Mouse (Mus musculus): ENCODE measurements at regions not wholly inside any gene's neighbourhood (a gene's known extent, or its start where the extent isn't known, plus 50 kb on each side); places are given as distances from the start of the nearest gene placed in this dataset.

- Histone ChIP-seq H3K9ac (replicated peaks; ENCODE audit: low read depth, low read length) (no peak overlapping the region), H3K4me2 (ENCODE audit: low read depth, low read length) (no peak overlapping the region), H3K4me1 (ENCODE audit: control insufficient read depth, insufficient read depth) (0 out of 2 replicates have a peak, but pooled peaks cover 6% of the 10 kb centered on the region), H3K27me3 (ENCODE audit: control insufficient read depth, insufficient read depth, low read length) (no peaks in the 10 kb centered on the region), H3K9me3 (replicated peaks; ENCODE audit: control insufficient read depth, low read length) (no peaks in the 10 kb centered on the region), H3K4me3 (ENCODE audit: low read depth, low read length) (no peak overlapping the region), H3K36me3 (replicated peaks; ENCODE audit: control insufficient read depth, insufficient read depth, low read length) (no peaks in the 10 kb centered on the region), H3K27ac (ENCODE audit: low read depth) (no peak overlapping the region)
- no peak for ATAC-seq (ENCODE audit: insufficient read depth, low read depth)
- no peak for DNase-seq (ENCODE audit: low spot score)
- 43% methylated on average over 5 of the region's 5 CpGs for WGBS
- TF ChIP-seq CTCF (IDR thresholded peaks at IDR 0.05; ENCODE audit: low read depth) = no peak
- TF ChIP-seq EP300 (IDR thresholded peaks at IDR 0.05; ENCODE audit: low read depth) = no peak
These were observed 203.1 kb upstream of the Gm9833 start for GRCm38 (mm10) chr3:9884691-9885354.

DNA sequence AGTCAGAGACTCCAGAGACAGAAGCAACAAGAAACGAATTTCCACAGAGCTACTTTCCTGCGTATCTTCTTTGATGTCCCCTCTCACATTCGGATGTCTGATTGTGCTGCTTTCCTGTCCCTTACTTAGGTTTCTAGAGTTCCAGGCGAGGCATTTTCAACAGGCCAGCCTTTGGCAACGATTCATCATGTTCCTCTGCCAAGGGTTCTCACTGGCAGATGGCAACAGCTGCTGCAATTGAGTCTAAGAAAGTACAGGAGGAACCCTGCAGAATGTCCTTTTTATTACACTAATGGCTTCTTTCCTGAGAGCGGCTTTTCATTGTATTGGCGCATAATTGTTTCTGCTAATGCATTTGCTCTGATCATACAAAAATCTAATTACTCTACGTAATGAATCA is 202.3 kb upstream of the Gm9833 start:
- TF ChIP-seq CTCF (IDR thresholded peaks at IDR 0.05; ENCODE audit: low read depth) (no peak), EP300 (IDR thresholded peaks at IDR 0.05; ENCODE audit: low read depth) (no peak)
- DNase-seq (ENCODE audit: low spot score) (peak; percentile 9), ATAC-seq (ENCODE audit: insufficient read depth, low read depth) (no peak)
- Histone ChIP-seq H3K4me1 (ENCODE audit: control insufficient read depth, insufficient read depth) (0 out of 2 replicates have a peak, but pooled peaks cover 6% of the 10 kb centered on the region), H3K9me3 (replicated peaks; ENCODE audit: control insufficient read depth, low read length) (no peaks in the 10 kb centered on the region), H3K27me3 (ENCODE audit: control insufficient read depth, insufficient read depth, low read length) (no peaks in the 10 kb centered on the region), H3K4me2 (ENCODE audit: low read depth, low read length) (no peak overlapping the region), H3K9ac (replicated peaks; ENCODE audit: low read depth, low read length) (no peak overlapping the region), H3K4me3 (ENCODE audit: low read depth, low read length) (no peak overlapping the region), H3K36me3 (replicated peaks; ENCODE audit: control insufficient read depth, insufficient read depth, low read length) (no peaks in the 10 kb centered on the region), H3K27ac (ENCODE audit: low read depth) (no peak overlapping the region)
- WGBS = 54% methylated on average over 8 of the region's 8 CpGs

DNA sequence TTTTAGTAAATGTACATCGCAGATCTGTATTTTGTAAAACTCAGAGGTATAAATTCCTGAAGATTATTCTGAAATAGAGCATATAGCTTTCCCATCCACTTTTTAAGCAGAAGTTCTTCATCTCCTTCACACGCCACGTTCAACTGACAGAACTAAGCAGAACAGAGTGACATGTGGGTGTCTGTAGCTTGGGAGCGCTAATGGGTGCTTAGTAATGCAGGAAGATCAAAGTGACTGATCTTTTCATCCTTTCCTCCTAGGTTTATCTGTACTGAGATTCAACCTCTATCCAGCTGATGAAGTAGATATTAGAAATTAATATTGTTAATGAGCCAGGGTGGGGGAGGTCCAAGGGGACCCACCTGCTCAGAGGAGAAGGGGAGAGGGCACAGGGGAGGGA is 201.8 kb upstream of the Gm9833 start:
- DNase-seq (ENCODE audit: low spot score) = no peak
- 80% methylated on average over 4 of the region's 4 CpGs for WGBS
- Histone ChIP-seq H3K36me3 (replicated peaks; ENCODE audit: control insufficient read depth, insufficient read depth, low read length) (no peaks in the 10 kb centered on the region), H3K9me3 (replicated peaks; ENCODE audit: control insufficient read depth, low read length) (no peaks in the 10 kb centered on the region), H3K27me3 (ENCODE audit: control insufficient read depth, insufficient read depth, low read length) (no peaks in the 10 kb centered on the region), H3K4me2 (ENCODE audit: low read depth, low read length) (no peak overlapping the region), H3K9ac (replicated peaks; ENCODE audit: low read depth, low read length) (no peak overlapping the region), H3K4me1 (ENCODE audit: control insufficient read depth, insufficient read depth) (0 out of 2 replicates have a peak, but pooled peaks cover 6% of the 10 kb centered on the region), H3K4me3 (ENCODE audit: low read depth, low read length) (no peak overlapping the region), H3K27ac (ENCODE audit: low read depth) (no peak overlapping the region)
- no peak for ATAC-seq (ENCODE audit: insufficient read depth, low read depth)
- TF ChIP-seq EP300 (IDR thresholded peaks at IDR 0.05; ENCODE audit: low read depth) = no peak

- Histone ChIP-seq H3K4me1 (ENCODE audit: control insufficient read depth, insufficient read depth) (0 out of 2 replicates have a peak, but pooled peaks cover 6% of the 10 kb centered on the region), H3K27ac (ENCODE audit: low read depth) (peak overlapping the region; percentile 38; the same call in 1 of the 2 replicates), H3K9me3 (replicated peaks; ENCODE audit: control insufficient read depth, low read length) (no peaks in the 10 kb centered on the region), H3K36me3 (replicated peaks; ENCODE audit: control insufficient read depth, insufficient read depth, low read length) (no peaks in the 10 kb centered on the region), H3K4me3 (ENCODE audit: low read depth, low read length) (no peak overlapping the region), H3K27me3 (ENCODE audit: control insufficient read depth, insufficient read depth, low read length) (no peaks in the 10 kb centered on the region), H3K4me2 (ENCODE audit: low read depth, low read length) (no peak overlapping the region), H3K9ac (replicated peaks; ENCODE audit: low read depth, low read length) (no peak overlapping the region)
- TF ChIP-seq EP300 (IDR thresholded peaks at IDR 0.05; ENCODE audit: low read depth) (no peak), CTCF (IDR thresholded peaks at IDR 0.05; ENCODE audit: low read depth) (no peak)
- no peak for ATAC-seq (ENCODE audit: insufficient read depth, low read depth)
- DNase-seq (ENCODE audit: low spot score) = no peak
- WGBS = 63% methylated on average over 10 of the region's 10 CpGs
These were observed 200.9 kb upstream of the Gm9833 start for GRCm38 (mm10) chr3:9886765-9887626.

DNA sequence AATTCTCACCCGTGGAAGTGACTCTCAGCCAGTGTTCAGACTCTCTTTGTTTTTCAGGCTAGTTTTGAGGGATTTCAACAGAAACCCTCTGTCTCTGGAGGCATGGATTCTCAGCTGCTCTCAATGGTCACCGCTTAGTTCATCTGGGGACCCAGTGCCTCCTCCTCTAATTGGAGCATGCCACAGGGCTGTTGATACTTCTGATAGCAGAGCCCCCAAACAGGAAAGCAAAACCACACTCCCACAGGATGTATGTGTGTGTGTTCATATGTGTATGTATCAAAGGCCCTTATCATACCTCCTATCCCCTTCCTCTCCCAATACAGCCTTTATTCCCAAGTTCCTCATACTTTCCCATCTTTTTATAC is 200.3 kb upstream of the Gm9833 start:
- Histone ChIP-seq H3K4me3 (ENCODE audit: low read depth, low read length) (no peak overlapping the region), H3K9me3 (replicated peaks; ENCODE audit: control insufficient read depth, low read length) (no peaks in the 10 kb centered on the region), H3K27me3 (ENCODE audit: control insufficient read depth, insufficient read depth, low read length) (no peaks in the 10 kb centered on the region), H3K4me1 (ENCODE audit: control insufficient read depth, insufficient read depth) (0 out of 2 replicates have a peak, but pooled peaks cover 6% of the 10 kb centered on the region), H3K27ac (ENCODE audit: low read depth) (peak overlapping the region; percentile 38; the same call in 1 of the 2 replicates), H3K36me3 (replicated peaks; ENCODE audit: control insufficient read depth, insufficient read depth, low read length) (no peaks in the 10 kb centered on the region), H3K9ac (replicated peaks; ENCODE audit: low read depth, low read length) (no peak overlapping the region), H3K4me2 (ENCODE audit: low read depth, low read length) (no peak overlapping the region)
- ATAC-seq (ENCODE audit: insufficient read depth, low read depth) (no peak), DNase-seq (ENCODE audit: low spot score) (no peak)
- 68% methylated on average over 2 of the region's 2 CpGs for WGBS
- TF ChIP-seq CTCF (IDR thresholded peaks at IDR 0.05; ENCODE audit: low read depth) = no peak
- TF ChIP-seq EP300 (IDR thresholded peaks at IDR 0.05; ENCODE audit: low read depth) = no peak
